Mouse (Mus musculus): ENCODE data around the gene Adat2.

Adat2 gene

DNA sequence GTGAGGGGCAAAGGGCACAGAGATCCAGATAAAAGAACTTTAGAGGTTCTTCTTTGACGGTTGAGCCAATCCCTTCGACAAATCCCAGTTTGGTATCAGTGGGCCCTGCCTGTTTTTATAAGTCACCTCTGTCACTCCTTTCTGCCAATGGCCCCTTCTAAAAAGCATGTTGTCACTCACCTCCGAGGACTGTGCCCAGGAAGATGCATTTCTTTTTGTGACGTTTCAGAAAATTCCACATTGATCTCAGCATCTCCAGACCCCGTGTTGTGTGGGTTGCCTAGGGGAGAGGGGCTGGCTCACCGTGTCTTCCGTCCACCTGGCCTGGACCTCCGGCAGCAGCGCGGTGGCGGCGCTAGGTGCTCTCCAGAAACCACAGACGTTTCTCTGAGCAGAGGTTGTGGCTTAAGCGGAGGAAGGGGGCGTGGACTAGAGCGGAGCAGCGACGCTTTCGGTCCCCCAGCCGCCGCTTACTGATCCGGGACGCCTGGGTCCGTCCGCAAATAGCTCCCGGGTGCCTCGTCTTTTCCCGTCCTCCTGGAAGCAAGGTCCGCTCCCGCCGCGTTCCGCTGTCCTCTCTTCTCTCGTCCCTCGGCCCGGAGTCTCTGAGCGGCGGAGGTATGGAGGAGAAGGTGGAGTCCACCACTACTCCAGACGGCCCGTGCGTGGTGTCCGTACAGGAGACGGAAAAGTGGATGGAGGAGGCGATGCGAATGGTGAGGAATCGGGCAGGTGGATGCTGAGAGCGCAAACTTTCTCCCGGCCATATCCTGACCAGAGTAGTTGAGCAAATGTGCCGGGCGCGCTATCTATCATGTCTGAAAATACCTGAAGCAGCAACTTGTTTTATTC is at the start of gene Adat2, which contains the start of gene Pex3:
Adat2 (plus strand) TSS at position 249 of the 852 bp plus-strand sequence.
Pex3 (minus strand) TSS at position 497 of the 852 bp plus-strand sequence.
- peak; percentile 88 for DNase-seq

GRCm38 (mm10) chr10:13521857-13522256 is 30.8 kb upstream of the Adat2 start:
- DNase-seq, result no peak

DNA sequence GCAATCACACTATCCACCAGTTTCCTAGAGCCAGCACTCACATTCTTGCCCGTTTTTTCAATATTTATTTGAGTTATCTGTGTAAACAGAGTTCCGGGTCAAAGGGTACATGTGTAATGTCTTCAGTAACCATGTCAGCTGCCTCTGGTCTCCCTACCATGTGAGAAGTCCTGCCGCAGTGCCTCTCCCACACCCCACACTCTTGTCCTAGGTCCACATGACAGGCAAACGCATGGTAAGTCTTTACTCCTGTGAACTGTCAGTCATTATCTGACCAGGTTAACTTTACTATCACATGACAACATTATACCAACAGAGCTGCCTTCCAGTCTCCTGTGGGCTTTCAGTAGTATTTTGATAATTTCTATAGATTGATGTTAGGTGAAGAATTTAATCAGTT is 24.5 kb upstream of the Adat2 start:
- no peak for DNase-seq

- no peak for DNase-seq
Observed at GRCm38 (mm10) chr10:13534751-13535150, 17.9 kb upstream of the Adat2 start.

GRCm38 (mm10) chr10:13536706-13537105 is 16.0 kb upstream of the Adat2 start:
- DNase-seq, result no peak

DNA sequence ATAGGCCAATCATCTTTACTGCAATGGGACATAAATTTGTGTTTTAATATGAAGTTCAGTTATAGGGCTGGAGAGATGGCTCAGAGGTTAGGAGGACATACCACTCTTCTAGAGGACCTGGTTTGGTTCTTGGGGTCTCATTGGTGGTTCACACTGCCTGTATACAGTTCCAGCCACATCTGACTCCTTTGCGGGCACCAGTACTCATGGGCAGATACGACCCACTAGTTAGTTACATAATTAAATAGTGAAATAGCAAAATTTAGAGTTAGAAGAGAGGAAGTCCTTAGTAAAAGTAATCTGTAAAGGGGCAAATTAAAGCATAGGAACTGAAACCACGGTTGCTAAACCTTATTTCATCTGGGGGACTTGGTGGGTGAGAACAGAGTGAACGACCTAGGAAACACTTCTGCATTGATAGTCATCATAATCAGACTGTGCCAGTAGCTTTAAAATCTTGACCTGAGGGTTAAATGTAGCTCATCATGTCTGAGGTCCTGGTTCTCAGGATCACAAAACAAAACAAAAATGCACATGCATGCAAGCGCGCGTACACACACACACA is 12.8 kb upstream of the Adat2 start:
- no peak for DNase-seq

GRCm38 (mm10) chr10:13541721-13542120 is 11.0 kb upstream of the Adat2 start:
- no peak for DNase-seq

GRCm38 (mm10) chr10:13553498-13553985 is 848 bp downstream of the Adat2 start:
- no peak for DNase-seq

DNA sequence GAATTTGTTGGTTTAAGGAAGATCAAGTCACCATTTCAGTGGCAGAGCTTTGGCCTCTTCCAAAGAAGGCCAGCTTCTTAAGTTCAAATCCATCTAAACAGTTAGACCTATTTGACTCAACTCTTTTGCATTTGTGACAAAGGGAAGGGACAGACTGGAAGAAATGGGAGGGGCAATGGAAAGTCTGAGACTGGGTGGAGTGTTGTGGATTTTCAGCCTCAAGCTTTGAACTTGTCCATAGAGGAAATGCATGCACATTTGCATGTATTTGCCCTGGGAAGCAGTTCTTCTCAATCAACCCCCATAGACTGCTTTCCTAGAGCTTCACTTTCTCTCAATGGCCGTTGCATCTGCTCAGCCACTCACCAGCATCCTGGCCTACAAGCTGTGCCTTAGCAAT is 1.6 kb downstream of the Adat2 start:
- DNase-seq, result no peak

- DNase-seq, result no peak
Observed at GRCm38 (mm10) chr10:13560014-13560674, 7.5 kb downstream of the Adat2 start.

DNA sequence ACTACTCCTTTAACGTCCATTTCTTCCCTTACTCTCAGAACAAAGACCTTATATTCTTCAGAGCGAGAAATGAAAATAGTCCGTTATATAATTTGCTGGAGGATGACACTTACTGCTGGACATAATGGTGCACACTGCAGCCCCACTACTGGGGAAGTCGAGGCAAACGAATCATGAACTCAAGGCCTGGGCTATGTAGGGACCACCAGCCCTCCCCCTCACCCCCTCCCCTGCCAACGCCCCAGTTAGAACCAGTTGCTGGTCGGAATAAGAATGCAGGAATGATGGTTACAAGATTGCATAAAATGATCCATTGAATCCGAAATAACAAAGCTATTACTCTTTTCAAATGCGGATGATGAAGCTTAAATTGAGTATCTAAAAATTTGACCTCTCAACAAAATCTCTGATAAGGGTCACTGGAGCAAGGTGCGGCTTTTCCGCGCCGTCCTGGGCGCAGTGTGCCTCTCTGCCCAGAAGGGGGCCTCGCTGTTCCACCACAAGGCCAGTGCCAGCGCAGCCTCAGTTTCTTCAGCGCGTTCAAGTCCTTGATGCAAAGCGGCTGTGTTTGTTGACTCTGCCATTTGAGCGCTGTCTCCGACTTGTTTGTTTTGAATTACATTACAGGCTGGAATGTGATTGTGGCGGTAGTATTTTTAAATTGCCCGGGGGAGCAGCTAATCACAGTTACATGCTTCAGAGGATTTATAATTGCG is 11.8 kb downstream of the Adat2 start:
- DNase-seq, result peak; percentile 74

- DNase-seq, result no peak
Observed at GRCm38 (mm10) chr10:13565080-13565448, 12.4 kb downstream of the Adat2 start.

GRCm38 (mm10) chr10:13566393-13566792 is 13.7 kb downstream of the Adat2 start:
- no peak for DNase-seq

- no peak for DNase-seq
Observed at GRCm38 (mm10) chr10:13569818-13570217, 17.1 kb downstream of the Adat2 start.

GRCm38 (mm10) chr10:13570697-13571538 is 18.2 kb downstream of the Adat2 start:
- DNase-seq, result no peak

- DNase-seq, result no peak
Observed at GRCm38 (mm10) chr10:13572003-13572402, 19.3 kb downstream of the Adat2 start.

DNA sequence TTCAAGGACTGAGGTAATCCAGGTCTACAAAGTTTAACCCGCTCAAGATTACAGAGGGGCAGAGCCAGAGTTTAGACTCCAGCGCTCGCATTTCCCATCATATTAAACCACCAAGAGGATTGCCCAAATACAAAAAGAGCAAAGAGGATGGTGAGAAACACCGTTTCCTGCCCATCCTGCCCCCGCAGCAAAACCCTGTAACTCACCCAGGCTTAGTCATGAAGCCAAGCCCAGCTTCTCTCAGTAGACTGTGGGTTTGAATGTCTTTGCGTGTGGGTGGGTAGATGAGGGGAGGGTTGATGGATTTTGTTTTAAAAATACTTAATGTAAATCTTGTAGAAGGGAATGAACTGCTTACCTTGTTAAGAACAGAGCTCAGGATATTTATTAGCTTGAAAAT is 19.7 kb downstream of the Adat2 start:
- no peak for DNase-seq

- DNase-seq, result no peak
Observed at GRCm38 (mm10) chr10:13577123-13577522, 24.4 kb downstream of the Adat2 start.

DNA sequence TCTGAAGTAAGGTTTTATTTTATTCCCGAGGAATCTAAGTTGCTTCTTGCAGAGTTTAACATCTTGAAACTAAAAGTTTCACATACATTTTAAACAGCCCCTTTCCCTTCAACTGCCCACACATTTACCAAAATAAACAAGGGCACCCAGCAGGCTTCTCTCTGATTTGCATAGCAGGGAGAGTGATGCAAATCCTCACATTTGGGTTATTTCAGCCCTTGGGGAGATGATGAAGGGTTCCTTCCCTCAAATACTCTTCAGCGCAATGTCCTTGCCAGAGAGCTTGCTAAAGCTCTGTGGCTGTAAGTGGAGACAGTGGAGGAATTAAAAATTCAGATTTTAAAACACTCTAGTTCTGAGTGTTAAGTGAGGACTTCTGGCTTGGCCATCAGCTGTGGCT is 35.2 kb downstream of the Adat2 start:
- DNase-seq, result no peak

GRCm38 (mm10) chr10:13592196-13592595 is 39.5 kb downstream of the Adat2 start:
- no peak for DNase-seq

GRCm38 (mm10) chr10:13593529-13593928 is 40.8 kb downstream of the Adat2 start:
- no peak for DNase-seq

DNA sequence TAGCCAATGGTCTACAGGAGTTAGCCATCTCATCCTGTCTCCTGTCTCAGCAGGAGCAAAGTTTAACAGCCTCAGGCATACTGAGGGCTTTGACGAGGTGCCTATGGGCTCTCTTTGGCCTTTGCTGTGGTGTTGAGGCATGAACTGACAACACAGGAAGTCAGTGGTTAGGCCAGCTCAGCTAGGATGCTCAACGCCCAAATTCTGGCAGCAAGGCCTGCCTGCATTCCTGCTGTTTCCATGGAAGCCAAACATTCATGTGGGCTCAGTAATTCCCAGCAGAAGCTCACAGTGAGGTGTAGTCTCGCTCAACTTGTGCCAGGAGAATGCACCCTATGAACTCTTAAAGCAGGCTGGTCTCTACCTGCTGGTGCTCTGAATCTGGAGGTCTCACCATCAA is 43.4 kb downstream of the Adat2 start:
- peak; percentile 21 for DNase-seq
